Mouse (Mus musculus): ENCODE measurements around the gene Ltb4r1. TPM values are rescaled to one million over a fixed set of nuclear protein-coding genes. Genes with fewer than 3 reads are reported as not detected.
A peak's percentile ranks its signal among the peaks of the same experiment; 100 is the strongest.

Gene Ltb4r1
- polyA plus RNA-seq, 1 experiment from 2014 or later = not detected

- Histone ChIP-seq H3K36me3 (no peaks in the 10 kb centered on the region), H3K9me3 (no peaks in the 10 kb centered on the region), H3K4me1 (peaks cover 11% of the 10 kb centered on the region), H3K4me3 (no peak overlapping the region), H3K9ac (replicated peaks) (no peak overlapping the region), H3K4me2 (replicated peaks) (no peak overlapping the region), H3K27me3 (no peaks in the 10 kb centered on the region), H3K27ac (replicated peaks) (no peak overlapping the region)
- 73% methylated on average over 8 of the region's 8 CpGs for WGBS
- no peak for ATAC-seq (replicated peaks)
These were observed 37.7 kb upstream of the Ltb4r1 start for GRCm38 (mm10) chr14:55727889-55728685.

GRCm38 (mm10) chr14:55730116-55730515, 35.6 kb upstream of the Ltb4r1 start:
- WGBS = 63% methylated on average over 7 of the region's 7 CpGs
- H3K9me3 ChIP-seq = no peaks in the 10 kb centered on the region
- peaks cover 11% of the 10 kb centered on the region for H3K4me1 ChIP-seq
- H3K27ac ChIP-seq (replicated peaks) = peak overlapping the region; percentile 52; the same call in 1 of the 2 replicates
- peak; percentile 19; the same call in 1 of the 2 replicates for ATAC-seq (replicated peaks)
- H3K4me2 ChIP-seq (replicated peaks) = no peak overlapping the region
- no peaks in the 10 kb centered on the region for H3K36me3 ChIP-seq
- H3K4me3 ChIP-seq = no peak overlapping the region
- no peak overlapping the region for H3K9ac ChIP-seq (replicated peaks)
- H3K27me3 ChIP-seq = no peaks in the 10 kb centered on the region

GRCm38 (mm10) chr14:55730531-55731032, 35.2 kb upstream of the Ltb4r1 start:
- Histone ChIP-seq H3K4me1 (peaks cover 11% of the 10 kb centered on the region), H3K4me3 (no peak overlapping the region), H3K9ac (replicated peaks) (no peak overlapping the region), H3K27ac (replicated peaks) (peak overlapping the region; percentile 52; the same call in 1 of the 2 replicates), H3K9me3 (no peaks in the 10 kb centered on the region), H3K36me3 (no peaks in the 10 kb centered on the region), H3K4me2 (replicated peaks) (no peak overlapping the region), H3K27me3 (no peaks in the 10 kb centered on the region)
- ATAC-seq (replicated peaks) = peak; percentile 64
- WGBS = 57% methylated on average over 7 of the region's 7 CpGs

GRCm38 (mm10) chr14:55733889-55734288, 31.9 kb upstream of the Ltb4r1 start:
- H3K27ac ChIP-seq (replicated peaks) = no peak overlapping the region
- no peak overlapping the region for H3K4me3 ChIP-seq
- no peak for ATAC-seq (replicated peaks)
- H3K9ac ChIP-seq (replicated peaks) = no peak overlapping the region
- WGBS = 77% methylated on average over 10 of the region's 10 CpGs
- H3K9me3 ChIP-seq = no peaks in the 10 kb centered on the region
- peaks cover 11% of the 10 kb centered on the region for H3K4me1 ChIP-seq
- H3K36me3 ChIP-seq = peaks cover 7% of the 10 kb centered on the region
- no peaks in the 10 kb centered on the region for H3K27me3 ChIP-seq
- no peak overlapping the region for H3K4me2 ChIP-seq (replicated peaks)

GRCm38 (mm10) chr14:55734869-55735268, 30.9 kb upstream of the Ltb4r1 start:
- Histone ChIP-seq H3K9ac (replicated peaks) (no peak overlapping the region), H3K36me3 (peaks cover 7% of the 10 kb centered on the region), H3K4me2 (replicated peaks) (no peak overlapping the region), H3K27me3 (no peaks in the 10 kb centered on the region), H3K9me3 (no peaks in the 10 kb centered on the region), H3K4me3 (no peak overlapping the region), H3K4me1 (peaks cover 11% of the 10 kb centered on the region), H3K27ac (replicated peaks) (no peak overlapping the region)
- ATAC-seq (replicated peaks) = no peak
- WGBS = 73% methylated on average over 7 of the region's 7 CpGs

GRCm38 (mm10) chr14:55735334-55735733, 30.4 kb upstream of the Ltb4r1 start:
- 73% methylated on average over 3 of the region's 3 CpGs for WGBS
- H3K4me3 ChIP-seq = no peak overlapping the region
- no peak overlapping the region for H3K9ac ChIP-seq (replicated peaks)
- no peaks in the 10 kb centered on the region for H3K27me3 ChIP-seq
- H3K4me2 ChIP-seq (replicated peaks) = no peak overlapping the region
- H3K36me3 ChIP-seq = peaks cover 11% of the 10 kb centered on the region
- ATAC-seq (replicated peaks) = no peak
- H3K4me1 ChIP-seq = peaks cover 6% of the 10 kb centered on the region; the same call in 1 of the 2 replicates
- H3K9me3 ChIP-seq = no peaks in the 10 kb centered on the region
- no peak overlapping the region for H3K27ac ChIP-seq (replicated peaks)

GRCm38 (mm10) chr14:55735758-55736157, 30.0 kb upstream of the Ltb4r1 start:
- H3K27me3 ChIP-seq = no peaks in the 10 kb centered on the region
- no peak overlapping the region for H3K27ac ChIP-seq (replicated peaks)
- no peak overlapping the region for H3K4me2 ChIP-seq (replicated peaks)
- ATAC-seq (replicated peaks) = no peak
- H3K9me3 ChIP-seq = no peaks in the 10 kb centered on the region
- peaks cover 14% of the 10 kb centered on the region for H3K36me3 ChIP-seq
- H3K4me3 ChIP-seq = no peak overlapping the region
- WGBS = 78% methylated on average over 4 of the region's 4 CpGs
- H3K4me1 ChIP-seq = 0 out of 2 replicates have a peak, but pooled peaks cover 2% of the 10 kb centered on the region
- H3K9ac ChIP-seq (replicated peaks) = no peak overlapping the region

GRCm38 (mm10) chr14:55737086-55737687, 28.6 kb upstream of the Ltb4r1 start:
- no peak for ATAC-seq (replicated peaks)
- Histone ChIP-seq H3K27ac (replicated peaks) (no peak overlapping the region), H3K4me1 (no peaks in the 10 kb centered on the region), H3K27me3 (no peaks in the 10 kb centered on the region), H3K4me3 (no peak overlapping the region), H3K4me2 (replicated peaks) (no peak overlapping the region), H3K36me3 (peaks cover 18% of the 10 kb centered on the region), H3K9me3 (no peaks in the 10 kb centered on the region), H3K9ac (replicated peaks) (no peak overlapping the region)
- 91% methylated on average over 9 of the region's 9 CpGs for WGBS

- 22% methylated on average over 10 of the region's 10 CpGs for WGBS
- Histone ChIP-seq H3K9me3 (no peaks in the 10 kb centered on the region), H3K36me3 (peaks cover 18% of the 10 kb centered on the region), H3K27me3 (no peaks in the 10 kb centered on the region), H3K4me2 (replicated peaks) (no peak overlapping the region), H3K4me3 (no peak overlapping the region), H3K9ac (replicated peaks) (0 out of 2 replicates have a peak overlapping the region, but pooled peaks have one; percentile 19), H3K27ac (replicated peaks) (no peak overlapping the region), H3K4me1 (peaks cover 35% of the 10 kb centered on the region)
- ATAC-seq (replicated peaks) = peak; percentile 62
These were observed 22.1 kb upstream of the Ltb4r1 start for GRCm38 (mm10) chr14:55743711-55744110.

- Histone ChIP-seq H3K9ac (replicated peaks) (peak within 1 kb of the TSS; percentile 73), H3K9me3 (no peaks in the 10 kb centered on the region), H3K27me3 (no peaks in the 10 kb centered on the region), H3K36me3 (peaks cover 27% of the 10 kb centered on the region), H3K4me1 (peaks cover 35% of the 10 kb centered on the region), H3K27ac (replicated peaks) (peak within 1 kb of the TSS; percentile 53; the same call in 1 of the 2 replicates), H3K4me3 (peak within 1 kb of the TSS; percentile 75), H3K4me2 (replicated peaks) (peak within 1 kb of the TSS; percentile 96)
- WGBS = 1% methylated on average over 48 of the region's 48 CpGs
- peak; percentile 85 for ATAC-seq (replicated peaks)
These were observed 20.4 kb upstream of the Ltb4r1 start, which contains the start of the genes Dhrs1 and Nop9 for GRCm38 (mm10) chr14:55745180-55745860. Gene Dhrs1 (minus strand): TSS chr14:55745690. Gene Nop9 (plus strand): TSS chr14:55745693.

- no peaks in the 10 kb centered on the region for H3K9me3 ChIP-seq
- peak; percentile 6; the same call in 1 of the 2 replicates for ATAC-seq (replicated peaks)
- under 1% methylated on average over 31 of the region's 31 CpGs for WGBS
- H3K4me1 ChIP-seq = peaks cover 35% of the 10 kb centered on the region
- peak overlapping the region; percentile 96 for H3K4me2 ChIP-seq (replicated peaks)
- H3K27me3 ChIP-seq = no peaks in the 10 kb centered on the region
- H3K27ac ChIP-seq (replicated peaks) = peak overlapping the region; percentile 53; the same call in 1 of the 2 replicates
- peaks cover 29% of the 10 kb centered on the region for H3K36me3 ChIP-seq
- H3K9ac ChIP-seq (replicated peaks) = peak overlapping the region; percentile 73
- H3K4me3 ChIP-seq = peak overlapping the region; percentile 75
These were observed 19.9 kb upstream of the Ltb4r1 start for GRCm38 (mm10) chr14:55745861-55746237.
